Mouse (Mus musculus): ENCODE results near the gene Prpf6.
A peak's percentile ranks its signal among the peaks of the same experiment; 100 is the strongest.

DNA sequence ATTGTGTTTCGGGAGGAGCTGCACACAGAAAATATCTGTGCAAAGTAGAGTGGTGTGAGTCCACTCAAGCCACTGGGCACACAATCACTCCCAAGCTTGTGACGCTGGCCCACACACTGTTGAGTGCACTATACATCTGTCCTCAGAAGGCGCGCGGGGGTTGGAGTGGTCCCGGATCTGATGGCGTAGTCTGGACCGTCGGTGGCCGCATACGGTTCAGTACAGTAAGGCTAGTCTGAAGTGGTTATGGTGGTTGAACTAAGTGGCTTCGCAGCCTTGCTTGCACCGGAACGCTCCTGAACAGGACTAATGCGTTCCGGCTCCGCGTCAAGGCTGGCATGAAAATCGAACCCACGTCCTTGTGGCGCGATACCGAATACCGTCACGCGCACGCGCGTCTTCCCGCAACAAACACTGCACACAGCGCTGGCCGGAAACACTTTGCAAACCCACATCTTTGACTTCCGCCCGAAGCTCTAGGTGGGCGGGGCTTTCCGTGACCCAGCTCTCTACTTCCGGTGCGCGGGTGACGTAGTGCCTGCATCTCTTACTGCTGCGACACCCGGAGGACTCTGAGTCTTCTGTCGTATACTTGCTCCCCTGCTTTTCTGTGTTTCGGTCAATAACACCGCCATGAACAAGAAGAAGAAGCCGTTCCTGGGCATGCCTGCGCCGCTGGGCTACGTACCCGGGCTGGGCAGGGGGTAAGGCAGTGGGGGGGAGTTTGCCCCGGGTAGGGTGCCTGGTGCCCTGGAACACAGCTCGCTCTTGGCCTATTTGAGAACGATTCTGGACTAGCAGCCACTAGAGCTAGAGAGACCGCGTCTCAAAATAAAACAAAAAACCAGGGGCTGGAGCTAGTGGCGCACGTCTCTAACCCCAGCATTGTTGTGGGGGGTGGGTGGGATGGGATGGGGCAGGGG is 9.4 kb downstream of the Prpf6 start:
- TF ChIP-seq CTCF (IDR thresholded peaks at IDR 0.05; ENCODE audit: extremely low read depth, insufficient read length, insufficient replicate concordance, low read depth, low read length), result no peak
- peak; percentile 28; the same call in 1 of the 2 replicates for TF ChIP-seq POLR2A (IDR thresholded peaks at IDR 0.05; ENCODE audit: low read depth, low read length)

Measured in small intestine, adult 2 months (tissue).